Mouse (Mus musculus) forebrain, embryonic 13.5 days (tissue): ENCODE measurements around the gene Ppp1r9b. TPM values are rescaled to one million over a fixed set of nuclear protein-coding genes. Genes with fewer than 3 reads are reported as not detected.

Experiments used
- ATAC-seq: fragments of 200-750 bp; cut with Nextera tagmentation; 2 replicates; pipeline ENCODE4 v1.8.0; 2017
- H3K27ac ChIP-seq: fragments of 300-500 bp; sonication (generic); 2 replicates; pipeline ENCODE4 v1.5.1; 2015; ENCODE audit warnings: inconsistent platforms, mild to moderate bottlenecking, moderate library complexity
- H3K27me3 ChIP-seq: fragments of 300-500 bp; sonication (generic); 2 replicates; pipeline ENCODE4 v1.6.1; 2015; ENCODE audit warnings: mild to moderate bottlenecking, inconsistent platforms
- H3K36me3 ChIP-seq: fragments of 300-500 bp; sonication (generic); 2 replicates; pipeline ENCODE4 v1.6.1; 2015; ENCODE audit warnings: mild to moderate bottlenecking, inconsistent platforms; ENCODE audit not compliant: poor library complexity, severe bottlenecking
- H3K4me1 ChIP-seq: fragments of 300-500 bp; sonication (generic); 2 replicates; pipeline ENCODE4 v1.6.1; 2015; ENCODE audit warnings: inconsistent platforms
- H3K4me2 ChIP-seq: fragments of 300-500 bp; sonication (generic); 2 replicates; pipeline ENCODE4 v1.6.1; 2015; ENCODE audit warnings: inconsistent platforms, mild to moderate bottlenecking, moderate library complexity
- H3K4me3 ChIP-seq: fragments of 300-500 bp; sonication (generic); 2 replicates; pipeline ENCODE4 v1.5.1; 2015; ENCODE audit warnings: mild to moderate bottlenecking, inconsistent platforms
- H3K9ac ChIP-seq: fragments of 300-500 bp; sonication (generic); 2 replicates; pipeline ENCODE4 v1.6.1; 2015; ENCODE audit warnings: mild to moderate bottlenecking, inconsistent platforms
- H3K9me3 ChIP-seq: fragments of 300-500 bp; sonication (generic); replicated peaks from 2 replicates; pipeline ENCODE4 v1.6.1; 2016; ENCODE audit warnings: inconsistent platforms
- WGBS: fragments of 180-500 bp; shearing (Covaris S2); methylation state at CpG from one replicate; pipeline ENCODE4 v1.1.7; 2015; 5-methylcytosine and 5-hydroxymethylcytosine counted together
- polyA plus RNA-seq: library from polyadenylated mRNA; unstranded; fragments of >200 nt; fragmentation: Nextera tagmentation; extraction: Ambion mirVana; gene quantifications from 2 replicates; pipeline ENCODE4 v1.2.1, GENCODE M21; 2015

Ppp1r9b gene
- polyA plus RNA-seq, result 15.8 and 16.3 TPM in 2 replicates

- no peaks in the 10 kb centered on the region for H3K9me3 ChIP-seq
- peak; percentile 88 for ATAC-seq
- H3K9ac ChIP-seq, result peak within 1 kb of the TSS; percentile 95
- peak within 1 kb of the TSS; percentile 100 for H3K4me2 ChIP-seq
- H3K4me1 ChIP-seq, result peaks cover 74% of the 10 kb centered on the region
- H3K27ac ChIP-seq, result peak within 1 kb of the TSS; percentile 92
- 0 out of 2 replicates have a peak, but pooled peaks cover 6% of the 10 kb centered on the region for H3K36me3 ChIP-seq
- H3K27me3 ChIP-seq, result no peaks in the 10 kb centered on the region
- WGBS, result under 1% methylated on average over 59 of the region's 69 CpGs
- peak within 1 kb of the TSS; percentile 91 for H3K4me3 ChIP-seq
Measured at GRCm38 (mm10) chr11:94990749-94991577, at the start of gene Ppp1r9b. TSS of gene Ppp1r9b (plus strand) at chr11:94991035.

GRCm38 (mm10) chr11:94941121-94941520, 49.7 kb upstream of the Ppp1r9b start:
- Histone ChIP-seq H3K4me2 (no peak overlapping the region), H3K9me3 (no peaks in the 10 kb centered on the region), H3K27ac (no peak overlapping the region), H3K36me3 (no peaks in the 10 kb centered on the region), H3K4me3 (no peak overlapping the region), H3K27me3 (peaks cover 52% of the 10 kb centered on the region), H3K9ac (no peak overlapping the region), H3K4me1 (peaks cover 19% of the 10 kb centered on the region)
- 42% methylated on average over 9 of the region's 9 CpGs for WGBS
- ATAC-seq, result no peak

GRCm38 (mm10) chr11:94941776-94942175, 49.1 kb upstream of the Ppp1r9b start:
- no peak overlapping the region for H3K9ac ChIP-seq
- no peaks in the 10 kb centered on the region for H3K36me3 ChIP-seq
- no peaks in the 10 kb centered on the region for H3K9me3 ChIP-seq
- no peak for ATAC-seq
- no peak overlapping the region for H3K4me2 ChIP-seq
- H3K4me3 ChIP-seq, result no peak overlapping the region
- H3K27me3 ChIP-seq, result peaks cover 49% of the 10 kb centered on the region
- 85% methylated on average over 8 of the region's 8 CpGs for WGBS
- H3K4me1 ChIP-seq, result peaks cover 13% of the 10 kb centered on the region
- no peak overlapping the region for H3K27ac ChIP-seq

- Histone ChIP-seq H3K4me3 (no peak overlapping the region), H3K9ac (no peak overlapping the region), H3K9me3 (no peaks in the 10 kb centered on the region), H3K4me1 (peaks cover 8% of the 10 kb centered on the region), H3K27ac (no peak overlapping the region), H3K4me2 (no peak overlapping the region), H3K27me3 (peaks cover 47% of the 10 kb centered on the region), H3K36me3 (no peaks in the 10 kb centered on the region)
- ATAC-seq, result no peak
- 50% methylated on average over 13 of the region's 13 CpGs for WGBS
Measured at GRCm38 (mm10) chr11:94942282-94943023, 48.4 kb upstream of the Ppp1r9b start.

GRCm38 (mm10) chr11:94943054-94943453, 47.8 kb upstream of the Ppp1r9b start:
- ATAC-seq, result no peak
- no peak overlapping the region for H3K4me2 ChIP-seq
- WGBS, result 83% methylated on average over 15 of the region's 15 CpGs
- H3K4me3 ChIP-seq, result no peak overlapping the region
- H3K9me3 ChIP-seq, result no peaks in the 10 kb centered on the region
- H3K4me1 ChIP-seq, result 0 out of 2 replicates have a peak, but pooled peaks cover 2% of the 10 kb centered on the region
- no peaks in the 10 kb centered on the region for H3K36me3 ChIP-seq
- H3K9ac ChIP-seq, result no peak overlapping the region
- no peak overlapping the region for H3K27ac ChIP-seq
- H3K27me3 ChIP-seq, result peaks cover 41% of the 10 kb centered on the region

- H3K9ac ChIP-seq, result no peak overlapping the region
- peaks cover 30% of the 10 kb centered on the region for H3K27me3 ChIP-seq
- no peaks in the 10 kb centered on the region for H3K36me3 ChIP-seq
- no peak for ATAC-seq
- no peak overlapping the region for H3K27ac ChIP-seq
- no peak overlapping the region for H3K4me3 ChIP-seq
- 17% methylated on average over 8 of the region's 8 CpGs for WGBS
- no peak overlapping the region for H3K4me2 ChIP-seq
- H3K4me1 ChIP-seq, result no peaks in the 10 kb centered on the region
- H3K9me3 ChIP-seq, result no peaks in the 10 kb centered on the region
Measured at GRCm38 (mm10) chr11:94944295-94944694, 46.5 kb upstream of the Ppp1r9b start.

GRCm38 (mm10) chr11:94945236-94945635, 45.6 kb upstream of the Ppp1r9b start:
- 89% methylated on average over 12 of the region's 12 CpGs for WGBS
- H3K27me3 ChIP-seq, result peaks cover 20% of the 10 kb centered on the region; the same call in 1 of the 2 replicates
- H3K9ac ChIP-seq, result no peak overlapping the region
- no peak overlapping the region for H3K4me2 ChIP-seq
- no peak overlapping the region for H3K27ac ChIP-seq
- H3K9me3 ChIP-seq, result no peaks in the 10 kb centered on the region
- no peak for ATAC-seq
- no peak overlapping the region for H3K4me3 ChIP-seq
- no peaks in the 10 kb centered on the region for H3K4me1 ChIP-seq
- H3K36me3 ChIP-seq, result no peaks in the 10 kb centered on the region

- H3K4me1 ChIP-seq, result peaks cover 31% of the 10 kb centered on the region
- no peak overlapping the region for H3K4me3 ChIP-seq
- peak overlapping the region; percentile 26 for H3K4me2 ChIP-seq
- 5% methylated on average over 6 of the region's 6 CpGs for WGBS
- no peaks in the 10 kb centered on the region for H3K36me3 ChIP-seq
- peak overlapping the region; percentile 66 for H3K27ac ChIP-seq
- ATAC-seq, result peak; percentile 21; the same call in 1 of the 2 replicates
- H3K9me3 ChIP-seq, result no peaks in the 10 kb centered on the region
- H3K27me3 ChIP-seq, result no peaks in the 10 kb centered on the region
- H3K9ac ChIP-seq, result no peak overlapping the region
Measured at GRCm38 (mm10) chr11:94952169-94952568, 38.7 kb upstream of the Ppp1r9b start.

- Histone ChIP-seq H3K9me3 (no peaks in the 10 kb centered on the region), H3K27ac (no peak overlapping the region; the same call in 1 of the 2 replicates), H3K9ac (no peak overlapping the region; the same call in 1 of the 2 replicates), H3K36me3 (no peaks in the 10 kb centered on the region), H3K4me3 (no peak overlapping the region), H3K27me3 (no peaks in the 10 kb centered on the region), H3K4me2 (peak overlapping the region; percentile 25), H3K4me1 (peaks cover 43% of the 10 kb centered on the region)
- 42% methylated on average over 9 of the region's 9 CpGs for WGBS
- ATAC-seq, result peak; percentile 70; the same call in 1 of the 2 replicates
Measured at GRCm38 (mm10) chr11:94955103-94955502, 35.7 kb upstream of the Ppp1r9b start.

GRCm38 (mm10) chr11:94957693-94958064, 33.2 kb upstream of the Ppp1r9b start:
- Histone ChIP-seq H3K4me1 (peaks cover 35% of the 10 kb centered on the region), H3K27me3 (no peaks in the 10 kb centered on the region), H3K4me2 (no peak overlapping the region), H3K9ac (no peak overlapping the region), H3K4me3 (no peak overlapping the region), H3K36me3 (no peaks in the 10 kb centered on the region), H3K9me3 (no peaks in the 10 kb centered on the region), H3K27ac (peak overlapping the region; percentile 52)
- no peak for ATAC-seq
- 88% methylated on average over 9 of the region's 9 CpGs for WGBS

GRCm38 (mm10) chr11:94958065-94958858, 32.6 kb upstream of the Ppp1r9b start:
- peak overlapping the region; percentile 52 for H3K27ac ChIP-seq
- ATAC-seq, result peak; percentile 45; the same call in 1 of the 2 replicates
- H3K9me3 ChIP-seq, result no peaks in the 10 kb centered on the region
- no peaks in the 10 kb centered on the region for H3K36me3 ChIP-seq
- H3K4me2 ChIP-seq, result no peak overlapping the region
- no peaks in the 10 kb centered on the region for H3K27me3 ChIP-seq
- H3K9ac ChIP-seq, result no peak overlapping the region
- WGBS, result 27% methylated on average over 8 of the region's 8 CpGs
- peaks cover 31% of the 10 kb centered on the region for H3K4me1 ChIP-seq
- no peak overlapping the region for H3K4me3 ChIP-seq
